Mouse (Mus musculus) embryonic fibroblast, embryonic 13.5 days (primary cell): ENCODE measurements at regions not wholly inside any gene's neighbourhood (a gene's known extent, or its start where the extent isn't known, plus 50 kb on each side); places are given as distances from the start of the nearest gene placed in this dataset.

Experiments used
- CTCF ChIP-seq: IDR thresholded peaks from 2 replicates; pipeline ENCODE4 v1.5.1; 2011; ENCODE audit warnings: mild to moderate bottlenecking, control low read depth, low read length, moderate library complexity, borderline replicate concordance; ENCODE audit not compliant: insufficient read depth
- POLR2A ChIP-seq: IDR thresholded peaks from 2 replicates; pipeline ENCODE4 v1.6.1; 2011; ENCODE audit warnings: low read depth, mild to moderate bottlenecking, control low read depth, low read length, moderate library complexity

DNA sequence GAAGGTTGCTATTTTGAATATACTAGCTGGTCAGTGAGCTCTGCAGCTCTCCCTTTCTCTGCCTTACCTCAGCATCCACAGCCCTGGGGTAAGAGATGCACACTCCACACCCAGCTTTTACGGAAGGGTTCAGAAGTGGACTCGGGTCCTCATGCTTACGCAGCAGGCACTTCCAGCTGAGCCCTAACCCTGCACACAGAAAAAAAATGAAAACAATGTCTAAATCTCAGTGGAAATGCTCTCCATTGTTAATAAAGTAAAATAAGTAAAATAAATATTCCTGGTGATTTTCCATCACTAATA lies 70.3 kb upstream of the Gas2 start:
- no peak for TF ChIP-seq CTCF
- TF ChIP-seq POLR2A: no peak
